Mouse (Mus musculus) testis, adult 2 months (tissue): Measurements from ENCODE around the gene Slc22a27. TPM values are rescaled to one million over a fixed set of nuclear protein-coding genes. Genes with fewer than 3 reads are reported as not detected.
"Not testable (repeated sequence)": the region's sequence is repeated elsewhere in the genome, so short reads cannot be mapped to it uniquely, and the experiment has no call there.

Experiments
- H3K27ac ChIP-seq: fragments of 200-500 bp; 2 replicates; pipeline ENCODE4 v1.5.1; 2012; ENCODE audit warnings: low read depth, low read length; ENCODE audit not compliant: control insufficient read depth, insufficient read depth
- H3K27me3 ChIP-seq: fragments of 200-500 bp; 2 replicates; pipeline ENCODE4 v1.6.1; 2012; ENCODE audit warnings: mild to moderate bottlenecking, low read length, moderate library complexity; ENCODE audit not compliant: control insufficient read depth, insufficient read depth
- H3K36me3 ChIP-seq: fragments of 200-500 bp; 2 replicates; pipeline ENCODE4 v1.6.1; 2012; ENCODE audit warnings: mild to moderate bottlenecking, low read length; ENCODE audit not compliant: control insufficient read depth, insufficient read depth
- H3K4me1 ChIP-seq: fragments of 200-500 bp; 2 replicates; pipeline ENCODE4 v1.6.1; 2012; ENCODE audit warnings: low read length; ENCODE audit not compliant: control insufficient read depth, insufficient read depth
- H3K4me3 ChIP-seq: fragments of 200-500 bp; 2 replicates; pipeline ENCODE4 v1.5.1; 2012; ENCODE audit warnings: low read depth, mild to moderate bottlenecking, low read length, moderate library complexity, mixed read lengths; ENCODE audit not compliant: control insufficient read depth
- CTCF ChIP-seq: fragments of 200-500 bp; IDR thresholded peaks from 2 replicates; pipeline ENCODE4 v1.5.1; 2012; ENCODE audit warnings: low read depth, mild to moderate bottlenecking, inconsistent platforms, low read length, moderate library complexity; ENCODE audit not compliant: control insufficient read depth, insufficient read depth, insufficient replicate concordance
- POLR2A ChIP-seq: fragments of 200-500 bp; IDR thresholded peaks from 2 replicates; pipeline ENCODE4 v1.6.1; 2012; ENCODE audit warnings: low read depth, mild to moderate bottlenecking, inconsistent platforms, low read length, moderate library complexity; ENCODE audit not compliant: control insufficient read depth
- polyA plus RNA-seq: library from polyadenylated mRNA; depleted of rRNA; stranded (reverse); fragments of >200 nt; gene quantifications from 2 replicates; pipeline ENCODE4 v1.2.3, GENCODE M21; 2012; rRNA removed

The Slc22a27 gene
- polyA plus RNA-seq: not detected in 2 replicates

DNA sequence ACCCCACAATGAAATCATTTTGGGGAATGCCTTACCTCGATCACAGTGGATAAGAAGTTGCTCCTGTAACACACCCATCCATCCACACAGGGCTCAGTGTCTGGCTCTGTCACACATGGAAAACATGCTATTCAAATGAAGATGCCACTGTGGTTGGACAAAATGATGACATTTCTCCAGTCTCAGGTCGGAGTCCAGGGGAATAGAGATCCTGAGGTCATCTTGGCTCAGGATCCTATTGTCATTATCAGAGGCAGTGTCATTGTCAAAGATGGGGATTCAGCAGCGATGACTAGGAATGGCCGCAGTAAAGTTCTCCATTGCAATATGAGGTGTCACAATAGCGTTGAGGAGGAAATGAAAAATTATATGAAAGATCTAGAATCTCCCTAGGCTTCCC, at the start of gene Slc22a27:
TSS of gene Slc22a27 (minus strand) at position 101 of the 400 bp plus-strand sequence.
- not testable (repeated sequence) for H3K4me3 ChIP-seq, H3K27me3 ChIP-seq, H3K27ac ChIP-seq, H3K36me3 ChIP-seq, H3K4me1 ChIP-seq

DNA sequence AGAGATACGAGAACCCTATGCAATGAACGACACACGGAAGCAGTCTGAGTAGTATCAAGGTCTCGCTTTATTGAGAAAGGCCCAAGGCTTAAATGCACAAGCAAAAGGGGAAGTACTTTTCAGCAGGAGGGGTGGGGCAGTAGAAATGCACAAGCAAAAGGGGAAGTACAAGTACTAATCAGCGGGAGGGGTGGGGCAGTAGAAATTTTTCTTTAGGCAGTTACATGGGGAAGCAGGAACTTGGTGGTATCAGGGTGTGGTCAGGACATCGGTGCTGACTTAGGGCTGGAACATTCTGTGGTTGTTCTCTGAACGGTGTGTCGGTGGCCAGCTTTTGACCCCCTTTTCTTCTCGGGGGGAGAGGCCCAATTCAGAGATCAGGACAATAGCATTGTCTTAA, 45.8 kb upstream of the Slc22a27 start:
- not testable (repeated sequence) for H3K4me1 ChIP-seq, H3K27me3 ChIP-seq, H3K4me3 ChIP-seq, H3K27ac ChIP-seq, H3K36me3 ChIP-seq

- not testable (repeated sequence) for H3K4me1 ChIP-seq, H3K27me3 ChIP-seq, H3K27ac ChIP-seq, H3K4me3 ChIP-seq, H3K36me3 ChIP-seq
Observed at GRCm38 (mm10) chr19:8009086-8009485, 43.3 kb upstream of the Slc22a27 start.

- no peak overlapping the region for H3K4me3 ChIP-seq
- no peaks in the 10 kb centered on the region for H3K36me3 ChIP-seq
- TF ChIP-seq CTCF (no peak), POLR2A (no peak)
Observed at GRCm38 (mm10) chr19:7968703-7969102, 2.9 kb upstream of the Slc22a27 start.

GRCm38 (mm10) chr19:7966550-7966949, 723 bp upstream of the Slc22a27 start:
- H3K27ac ChIP-seq, H3K27me3 ChIP-seq, H3K4me3 ChIP-seq, H3K4me1 ChIP-seq, H3K36me3 ChIP-seq: not testable (repeated sequence)

More at GRCm38 (mm10) chr19:7968703-7969102, 2.9 kb upstream of the Slc22a27 start:
- Histone ChIP-seq H3K27me3 (no peaks in the 10 kb centered on the region), H3K4me1 (no peaks in the 10 kb centered on the region), H3K27ac (no peak overlapping the region)

DNA sequence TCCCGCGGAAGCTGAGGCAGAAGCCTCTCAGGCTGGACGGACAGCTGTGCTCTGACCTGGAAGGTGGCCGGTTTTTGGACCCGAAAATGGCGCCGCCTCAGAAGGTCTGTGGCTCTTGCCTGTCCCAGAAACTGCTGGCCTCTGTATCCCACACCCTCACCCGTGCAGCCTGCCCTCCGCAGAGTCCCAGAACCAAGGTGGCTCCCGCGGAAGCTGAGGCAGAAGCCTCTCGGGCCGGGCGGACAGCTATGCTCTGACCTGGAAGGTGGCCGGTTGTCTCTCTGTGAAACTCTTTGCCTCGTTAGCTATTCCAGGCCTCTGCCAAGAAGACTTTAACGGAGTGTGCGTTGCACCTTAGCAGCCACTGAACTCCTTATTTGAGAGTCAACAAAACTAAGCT, 26.4 kb downstream of the Slc22a27 start:
- not testable (repeated sequence) for H3K36me3 ChIP-seq, H3K27me3 ChIP-seq, H3K4me1 ChIP-seq, H3K27ac ChIP-seq, H3K4me3 ChIP-seq

GRCm38 (mm10) chr19:7876626-7877025, 89.2 kb downstream of the Slc22a27 start:
- TF ChIP-seq CTCF: no peak
- TF ChIP-seq POLR2A: no peak
- no peak overlapping the region for H3K27ac ChIP-seq
- no peaks in the 10 kb centered on the region for H3K27me3 ChIP-seq
- H3K4me3 ChIP-seq: no peak overlapping the region
- H3K36me3 ChIP-seq: no peaks in the 10 kb centered on the region
- H3K4me1 ChIP-seq: no peaks in the 10 kb centered on the region

DNA sequence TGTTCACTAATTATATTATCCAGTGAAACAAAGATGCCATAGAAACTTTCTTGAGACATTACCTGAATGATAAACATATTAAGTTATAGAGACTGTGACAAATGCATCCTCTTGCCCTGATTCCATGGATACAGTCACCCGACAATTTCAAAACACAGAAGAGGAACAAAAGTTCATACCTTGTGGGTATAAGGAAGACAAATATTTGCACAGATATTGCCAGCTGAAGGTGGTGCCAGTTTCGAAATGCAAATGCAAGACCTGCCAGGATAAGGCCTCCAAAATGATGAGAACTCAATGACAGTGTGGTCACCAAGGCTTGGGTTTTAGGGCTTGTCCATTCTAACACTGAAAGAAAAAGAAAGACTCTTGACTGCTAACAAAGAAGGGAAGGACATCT, 136.0 kb downstream of the Slc22a27 start:
- Histone ChIP-seq H3K4me3 (no peak overlapping the region), H3K27ac (no peak overlapping the region), H3K4me1 (no peaks in the 10 kb centered on the region), H3K27me3 (no peaks in the 10 kb centered on the region), H3K36me3 (no peaks in the 10 kb centered on the region)
- TF ChIP-seq CTCF (no peak), POLR2A (no peak)

Other genes with a start within 250 kb of the Slc22a27 start
- not detected in 2 replicates for gene Slc22a26, start 163.4 kb downstream of the Slc22a27 start, polyA plus RNA-seq
- not detected in 2 replicates for gene Slc22a28, start 166.0 kb upstream of the Slc22a27 start, polyA plus RNA-seq